Mouse (Mus musculus) heart, adult 8-10 months (tissue): ENCODE data around the gene Serhl. TPM values are rescaled to one million over a fixed set of nuclear protein-coding genes. Genes with fewer than 3 reads are reported as not detected.
A peak's percentile ranks its signal among the peaks of the same experiment; 100 is the strongest.
"Not testable (repeated sequence)": the region's sequence is repeated elsewhere in the genome, so short reads cannot be mapped to it uniquely, and the experiment has no call there.

Experiments used
- DNase-seq: peaks from one replicate; pipeline ENCODE4 v3.0.0; 2022; ENCODE audit warnings: low spot score
- total RNA-seq, 4 experiments: library from RNA; stranded (reverse); gene quantifications; 2 replicates each; pipeline ENCODE4 v1.2.4; 2022

Gene Serhl
- total RNA-seq, 4 experiments from 2014 or later = 47.4 to 64.0 (median 62.0) TPM

GRCm38 (mm10) chr15:83124625-83125024 lies 35.3 kb downstream of the Serhl start:
- no peak for DNase-seq

- no peak for DNase-seq
Observed at GRCm38 (mm10) chr15:83126582-83126981, 37.3 kb downstream of the Serhl start.

- DNase-seq = not testable (repeated sequence)
Observed at GRCm38 (mm10) chr15:83127037-83127436, 37.7 kb downstream of the Serhl start.

GRCm38 (mm10) chr15:83129530-83130231 lies 40.4 kb downstream of the Serhl start:
- no peak for DNase-seq

GRCm38 (mm10) chr15:83134671-83135070 lies 45.4 kb downstream of the Serhl start:
- no peak for DNase-seq

GRCm38 (mm10) chr15:83135654-83136053 lies 46.3 kb downstream of the Serhl start:
- no peak for DNase-seq

GRCm38 (mm10) chr15:83142861-83143260 lies 53.6 kb downstream of the Serhl start:
- DNase-seq = no peak

GRCm38 (mm10) chr15:83145541-83145940 lies 56.2 kb downstream of the Serhl start:
- DNase-seq = no peak

- DNase-seq = no peak
Observed at GRCm38 (mm10) chr15:83148395-83148794, 59.1 kb downstream of the Serhl start.

- no peak for DNase-seq
Observed at GRCm38 (mm10) chr15:83148801-83149195, 59.5 kb downstream of the Serhl start.

GRCm38 (mm10) chr15:83149196-83150072 lies 60.1 kb downstream of the Serhl start, which contains the start of gene Poldip3:
Poldip3 (minus strand) TSS chr15:83149384.
- peak; percentile 99 for DNase-seq

GRCm38 (mm10) chr15:83150073-83150442 lies 60.8 kb downstream of the Serhl start:
- DNase-seq = no peak

- DNase-seq = no peak
Observed at GRCm38 (mm10) chr15:83150694-83151093, 61.4 kb downstream of the Serhl start.

GRCm38 (mm10) chr15:83154309-83154708 lies 65.0 kb downstream of the Serhl start:
- no peak for DNase-seq

GRCm38 (mm10) chr15:83155672-83156419 lies 66.5 kb downstream of the Serhl start:
- no peak for DNase-seq

GRCm38 (mm10) chr15:83156929-83157666 lies 67.8 kb downstream of the Serhl start:
- peak; percentile 63 for DNase-seq

GRCm38 (mm10) chr15:83157667-83158064 lies 68.4 kb downstream of the Serhl start:
- no peak for DNase-seq

- DNase-seq = no peak
Observed at GRCm38 (mm10) chr15:83158587-83159160, 69.4 kb downstream of the Serhl start.

- DNase-seq = no peak
Observed at GRCm38 (mm10) chr15:83159823-83160222, 70.5 kb downstream of the Serhl start.

GRCm38 (mm10) chr15:83160561-83160960 lies 71.3 kb downstream of the Serhl start:
- DNase-seq = no peak
